Mouse (Mus musculus) spleen, adult 2 months (tissue): ENCODE results near the gene Lingo2.

Experiments used
- CTCF ChIP-seq: fragments of 200-500 bp; IDR thresholded peaks from 2 replicates; pipeline ENCODE4 v1.5.1; 2011; ENCODE audit warnings: mild to moderate bottlenecking, inconsistent platforms; ENCODE audit not compliant: insufficient read depth, insufficient read length, insufficient replicate concordance; ENCODE audit errors: extremely low read depth
- POLR2A ChIP-seq: fragments of 200-500 bp; IDR thresholded peaks from 2 replicates; pipeline ENCODE4 v1.6.1; 2011; ENCODE audit warnings: low read depth, low read length, inconsistent platforms

DNA sequence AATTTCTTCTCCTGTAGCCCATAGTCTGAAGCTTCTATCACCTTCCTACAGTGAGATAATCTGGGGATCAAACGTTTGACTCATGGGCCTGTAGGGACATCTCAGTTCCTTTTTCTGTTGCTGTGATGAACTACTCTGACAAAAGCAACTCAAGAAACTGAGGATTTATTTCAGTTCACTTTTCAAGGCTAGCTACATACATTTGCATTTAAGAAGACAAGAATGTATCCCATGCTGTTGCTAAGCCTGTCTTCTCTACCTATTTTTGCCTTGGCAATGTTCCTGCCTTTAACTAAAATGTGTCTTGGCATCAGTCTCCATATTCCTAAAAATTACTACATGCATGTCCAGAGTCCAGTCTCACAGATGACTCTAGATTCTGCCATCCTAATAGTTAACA lies 781.4 kb downstream of the Lingo2 start:
- TF ChIP-seq CTCF = no peak
- TF ChIP-seq POLR2A = no peak
